Mouse (Mus musculus): ENCODE data around the gene Clcnka.

DNA sequence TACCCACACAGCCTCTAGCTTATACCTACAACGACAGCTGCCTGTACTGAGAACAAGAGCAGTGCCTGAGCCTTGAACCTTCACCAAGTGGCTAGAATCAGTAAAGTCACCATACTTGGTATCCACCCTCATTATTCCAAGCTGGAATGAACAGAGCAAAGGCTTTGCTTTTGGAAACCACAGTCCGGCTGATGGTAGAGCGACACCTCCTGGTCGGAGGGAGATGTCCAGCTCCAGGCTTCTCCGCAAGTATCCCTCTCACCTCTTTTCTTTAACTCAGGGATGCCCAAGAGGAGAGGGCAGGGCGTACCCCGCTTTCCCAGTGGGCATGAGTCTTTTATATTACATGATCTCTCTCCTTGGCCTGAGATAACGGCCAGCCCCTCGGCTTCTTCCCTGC lies 31.3 kb upstream of the Clcnka start:
- peak; percentile 30; the same call in 1 of the 2 replicates for TF ChIP-seq CTCF (IDR thresholded peaks at IDR 0.05; ENCODE audit: insufficient read depth, low read depth, low read length)
- TF ChIP-seq POLR2A (IDR thresholded peaks at IDR 0.05; ENCODE audit: insufficient read depth, low read depth, low read length) = no peak

Measured in olfactory bulb, adult 2 months (tissue).